Mouse (Mus musculus) natural killer cell, adult 2 months (primary cell): ENCODE results near the gene Dusp7.

ENCODE experiments used
- DNase-seq, 2 experiments: peaks; one replicate each; pipeline ENCODE4 v3.0.0; 2022; ENCODE audit warnings: low spot score in 2 of 2

Dusp7 gene

GRCm38 (mm10) chr9:106368112-106368717 lies at the start of gene Dusp7:
Dusp7 (plus strand) TSS chr9:106368632.
- peak; percentile 35 to 55 for DNase-seq

DNA sequence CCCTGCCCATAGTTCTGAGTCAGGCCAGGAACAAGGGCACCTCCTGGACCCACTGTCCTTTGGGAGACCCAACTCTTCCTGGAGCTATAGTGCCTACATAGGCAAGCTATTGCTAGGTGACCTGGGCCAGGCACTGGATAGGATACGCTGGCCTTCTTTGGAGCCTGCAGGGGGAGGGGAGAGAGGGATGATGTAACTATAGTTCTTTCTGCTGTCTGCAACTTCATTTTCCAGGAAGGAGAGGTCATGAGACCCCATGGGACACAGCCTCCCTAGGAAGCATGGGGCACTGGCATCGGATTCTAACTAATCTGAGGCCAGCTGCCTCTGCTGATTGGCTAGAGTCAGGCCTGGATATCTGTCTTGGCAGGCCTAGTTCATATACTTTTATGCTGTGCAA lies 49.3 kb upstream of the Dusp7 start:
- DNase-seq = no peak

DNA sequence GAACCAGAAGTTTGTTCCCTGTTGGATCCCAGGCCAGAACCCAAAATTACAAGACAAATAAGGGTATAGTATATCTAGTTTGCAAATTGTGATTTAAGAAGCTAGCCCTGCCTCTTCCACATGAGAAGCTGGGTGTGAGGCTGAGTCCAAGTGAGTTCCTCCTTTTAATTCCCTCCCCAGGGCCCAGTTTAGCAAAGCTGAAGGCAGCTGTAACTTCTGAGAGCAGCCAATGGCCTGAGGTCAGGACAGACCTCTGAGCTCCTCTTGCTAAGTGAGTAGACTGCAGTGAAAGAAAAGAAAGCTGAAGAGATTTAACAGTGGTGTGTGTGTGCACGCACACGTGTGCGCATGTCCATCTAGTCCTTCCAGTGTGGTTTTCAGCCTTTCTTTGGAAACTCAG lies 45.9 kb upstream of the Dusp7 start:
- no peak for DNase-seq

- no peak for DNase-seq
Observed at GRCm38 (mm10) chr9:106326241-106326640, 42.2 kb upstream of the Dusp7 start.

DNA sequence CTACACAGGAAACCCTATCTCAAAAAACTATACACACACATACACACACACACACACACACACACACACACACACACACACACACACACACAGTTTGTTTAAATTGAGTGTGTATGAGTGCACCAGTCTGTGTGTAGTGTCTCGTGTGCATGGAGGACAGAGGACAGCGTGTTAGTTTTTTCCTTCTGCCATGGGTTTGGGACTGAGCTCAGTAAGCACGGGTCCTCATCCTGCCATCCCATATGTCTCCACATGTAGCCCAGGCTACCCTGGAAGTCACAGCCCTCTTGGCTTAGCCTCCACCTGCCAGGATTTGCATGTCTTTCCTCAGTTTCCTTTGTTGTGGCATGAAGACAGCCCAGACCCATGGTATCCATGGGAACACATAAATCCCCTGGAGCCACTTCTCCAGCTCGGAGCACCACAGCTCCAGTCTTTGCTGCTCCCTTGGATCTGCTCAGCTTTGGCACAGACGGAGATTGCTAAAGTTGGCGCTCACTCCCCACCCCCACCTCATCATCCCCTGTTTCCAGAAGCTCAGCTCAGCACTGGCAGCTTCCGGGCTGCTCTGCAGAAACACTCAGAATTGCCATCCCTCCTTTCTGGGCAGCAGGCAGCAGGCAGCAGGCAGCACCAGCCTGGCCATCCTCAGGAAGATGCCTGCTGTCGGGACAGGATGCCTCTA lies 41.2 kb upstream of the Dusp7 start:
- no peak for DNase-seq

DNA sequence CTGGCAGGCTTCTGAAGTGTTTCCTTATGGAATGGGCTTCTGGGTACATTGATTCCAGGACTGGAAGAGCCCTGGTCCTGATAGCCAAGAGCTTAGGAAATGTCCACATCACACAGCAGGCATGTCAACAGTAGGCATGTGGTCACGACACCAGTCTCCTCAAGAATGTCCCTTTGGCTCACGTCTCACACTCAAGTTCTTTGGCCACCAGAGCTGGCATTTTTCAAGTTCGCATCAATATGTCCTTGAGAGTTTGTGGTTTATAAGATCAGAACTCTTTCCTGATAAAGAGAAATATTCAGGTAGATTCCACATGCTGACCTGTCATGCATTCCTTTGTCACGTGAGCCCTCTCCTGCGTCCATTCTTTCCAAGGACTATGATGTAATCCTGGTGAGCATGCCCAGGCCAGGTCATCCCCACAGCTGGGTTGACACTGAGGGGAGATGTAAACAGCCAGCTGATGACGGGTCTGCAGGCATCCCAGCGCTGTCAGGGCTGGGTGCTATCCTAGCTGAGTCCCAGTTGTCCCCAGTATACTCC lies 40.3 kb upstream of the Dusp7 start:
- DNase-seq = no peak

- DNase-seq = no peak
Observed at GRCm38 (mm10) chr9:106328772-106329511, 39.5 kb upstream of the Dusp7 start.

DNA sequence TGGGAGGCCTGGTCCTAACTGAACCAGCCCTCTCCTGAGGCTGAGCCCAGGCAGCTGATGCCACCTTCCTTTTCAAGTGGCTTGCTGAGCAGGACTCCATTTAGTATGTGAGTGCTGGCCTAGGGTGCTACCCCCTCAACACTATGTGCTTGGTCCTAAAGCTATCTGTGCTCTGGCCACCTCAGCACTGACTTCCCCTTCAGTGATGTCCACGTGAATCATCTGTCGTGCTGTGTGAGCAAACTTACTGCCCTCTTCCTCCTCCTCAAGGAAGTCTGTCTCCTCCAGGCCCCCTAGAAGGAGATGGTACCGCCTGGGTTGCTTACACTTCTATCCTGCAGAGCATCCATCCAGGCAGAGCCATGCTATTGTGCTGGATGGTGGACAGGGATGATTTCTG lies 35.7 kb upstream of the Dusp7 start:
- no peak for DNase-seq

DNA sequence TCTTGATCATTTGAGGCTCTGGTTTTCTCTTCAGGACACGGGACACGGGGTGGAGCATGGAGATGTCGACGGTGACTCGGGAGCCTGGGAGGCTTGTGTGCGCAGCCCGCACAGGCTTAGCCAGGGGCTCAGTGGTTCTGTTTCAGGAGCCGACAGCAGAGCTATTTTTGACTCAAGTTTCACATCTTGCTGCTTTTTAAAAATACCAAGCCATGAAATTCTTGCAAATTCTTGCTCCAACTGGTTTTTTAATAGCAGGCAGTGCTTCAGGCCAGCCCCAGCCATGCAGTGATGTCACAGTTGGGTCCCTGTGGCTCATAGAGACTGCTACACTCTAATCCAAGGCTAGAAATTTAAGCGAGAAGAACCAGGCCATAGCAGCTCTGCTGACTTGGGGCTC lies 30.8 kb upstream of the Dusp7 start:
- no peak for DNase-seq

- DNase-seq = no peak
Observed at GRCm38 (mm10) chr9:106338462-106339172, 29.8 kb upstream of the Dusp7 start.

GRCm38 (mm10) chr9:106339173-106339558 lies 29.3 kb upstream of the Dusp7 start:
- DNase-seq = no peak

GRCm38 (mm10) chr9:106339730-106340129 lies 28.7 kb upstream of the Dusp7 start:
- DNase-seq = no peak

- no peak for DNase-seq
Observed at GRCm38 (mm10) chr9:106340501-106341312, 27.7 kb upstream of the Dusp7 start.

- DNase-seq = no peak
Observed at GRCm38 (mm10) chr9:106341313-106341686, 27.1 kb upstream of the Dusp7 start.

DNA sequence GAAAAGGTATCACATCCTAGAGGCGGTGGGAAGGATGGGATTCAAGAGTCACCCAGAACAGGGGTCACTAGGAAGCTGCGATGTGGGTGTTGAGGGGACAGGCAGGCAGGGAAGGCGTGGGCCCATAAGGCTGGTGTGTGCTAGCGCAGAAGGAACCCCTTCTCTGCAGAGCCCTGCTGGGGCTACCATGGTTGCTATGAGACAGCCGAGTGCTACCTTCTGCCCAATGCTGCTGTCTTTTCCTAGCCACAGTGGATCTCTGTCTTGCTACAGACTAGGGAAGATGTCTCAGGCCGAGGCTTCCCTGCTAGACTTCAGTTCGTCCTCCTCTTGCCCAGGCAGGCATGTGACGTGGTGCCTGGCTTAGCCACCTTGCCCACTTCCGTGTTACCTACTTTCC lies 25.9 kb upstream of the Dusp7 start:
- no peak for DNase-seq

GRCm38 (mm10) chr9:106345167-106345566 lies 23.3 kb upstream of the Dusp7 start:
- no peak for DNase-seq

DNA sequence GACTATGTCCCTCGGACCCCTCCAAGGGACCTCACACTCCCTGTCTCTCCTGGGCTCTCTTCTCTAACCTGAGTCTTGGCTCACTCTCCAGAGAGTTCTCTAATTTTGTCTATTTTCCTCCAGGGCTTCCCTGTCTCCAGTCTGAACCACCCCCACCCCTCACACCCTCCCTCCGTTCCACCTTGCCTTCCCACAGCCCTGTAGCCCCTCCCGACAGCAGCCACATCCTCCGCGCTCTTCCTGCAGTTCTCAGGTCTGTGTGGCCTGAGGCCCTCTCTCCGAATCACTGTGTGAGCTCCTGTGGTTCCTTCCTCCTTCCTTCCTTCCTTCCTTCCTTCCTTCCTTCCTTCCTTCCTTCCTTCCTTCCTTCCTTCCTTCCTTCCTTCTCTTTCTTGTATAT lies 22.8 kb upstream of the Dusp7 start:
- no peak for DNase-seq

DNA sequence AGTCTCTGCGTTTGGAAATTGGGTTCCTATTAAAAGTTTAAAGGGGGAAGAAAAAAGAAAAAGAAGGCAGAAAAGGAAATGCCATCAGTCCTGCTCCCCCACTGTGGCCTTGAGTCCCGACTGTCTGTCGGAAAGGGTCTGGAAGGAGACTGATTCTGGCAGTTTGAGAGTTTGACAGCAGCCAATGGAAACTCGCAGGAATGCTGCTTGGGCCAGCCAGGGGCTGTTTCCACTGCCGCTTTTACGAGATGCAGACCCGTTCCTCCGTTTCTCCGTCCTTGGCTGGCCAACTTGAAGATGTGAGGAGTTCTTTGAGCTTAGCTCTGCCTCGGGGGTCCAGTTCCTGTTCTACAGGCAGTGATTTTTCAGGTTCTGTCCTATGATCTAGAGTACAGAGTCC lies 20.2 kb upstream of the Dusp7 start:
- no peak for DNase-seq

DNA sequence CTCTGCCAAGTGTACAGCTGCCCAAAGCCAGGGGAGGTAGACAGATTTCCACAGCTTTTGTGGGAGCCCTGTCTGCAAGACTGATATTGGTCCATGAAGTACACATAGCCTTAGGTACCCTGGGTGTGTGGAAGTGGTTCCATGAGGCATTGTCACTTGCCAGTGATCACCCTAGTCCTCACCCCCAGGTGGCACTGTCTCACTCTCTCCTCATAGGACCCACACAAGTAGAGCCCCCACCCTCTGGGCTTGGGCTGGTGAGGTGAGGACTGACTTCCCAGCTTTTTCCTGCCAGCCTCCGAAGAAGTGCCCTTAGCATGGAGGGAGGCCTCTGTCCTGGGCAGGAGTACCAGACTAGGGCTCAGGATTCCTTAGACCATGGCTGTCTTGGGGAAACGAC lies 19.4 kb upstream of the Dusp7 start:
- DNase-seq = peak in 1 of 2 experiments; percentile 45

DNA sequence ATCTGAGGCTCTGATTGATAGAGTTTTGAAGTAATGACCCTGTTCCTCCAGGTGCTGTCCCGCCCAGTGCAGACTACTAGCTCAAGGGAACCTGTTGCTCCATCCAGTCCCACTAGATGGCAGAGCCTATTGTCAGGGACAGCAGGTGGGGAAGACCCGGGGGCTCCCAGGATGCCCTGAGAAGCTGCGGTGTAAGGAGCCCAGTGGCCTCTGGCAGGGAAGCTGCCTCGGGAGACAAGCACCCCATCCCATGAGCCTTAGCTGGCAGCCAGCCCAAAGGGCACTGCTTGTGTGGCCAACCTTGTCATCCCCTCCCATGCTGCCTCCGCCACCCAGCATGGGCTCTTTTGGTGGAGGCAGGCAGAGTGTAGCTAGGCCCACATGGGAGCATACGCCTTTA lies 17.3 kb upstream of the Dusp7 start:
- DNase-seq = no peak

DNA sequence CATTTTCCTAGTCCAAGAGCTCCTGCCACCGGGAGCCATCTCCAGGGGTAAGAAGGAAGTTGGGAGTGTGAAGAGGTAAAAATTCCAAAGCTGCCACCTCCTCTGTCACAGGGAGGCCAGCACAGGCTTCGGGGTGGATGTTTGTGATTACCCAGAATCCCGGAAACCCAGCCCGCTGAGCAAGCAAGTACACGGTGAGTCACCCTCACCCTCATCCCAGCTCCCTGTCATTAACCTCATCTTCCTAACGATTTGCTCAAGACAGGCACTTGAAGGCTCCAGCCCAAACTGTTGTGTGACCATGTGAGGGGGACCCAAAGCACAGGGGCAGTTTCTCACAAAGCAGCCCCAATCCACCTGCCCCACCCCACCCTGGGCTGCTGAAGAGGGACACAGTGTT lies 14.7 kb upstream of the Dusp7 start:
- no peak for DNase-seq
